Mouse (Mus musculus): ENCODE measurements around the gene Bcar3.
"Not testable (repeated sequence)": the region's sequence is repeated elsewhere in the genome, so short reads cannot be mapped to it uniquely, and the experiment has no call there.

Bcar3 gene

GRCm38 (mm10) chr3:122380776-122381175 lies 86.8 kb downstream of the Bcar3 start:
- no peak for DNase-seq (ENCODE audit: low spot score in 2 of 2)

- no peak for DNase-seq (ENCODE audit: low spot score in 2 of 2)
These were observed 87.7 kb downstream of the Bcar3 start for GRCm38 (mm10) chr3:122381591-122381990.

- DNase-seq (ENCODE audit: low spot score in 2 of 2): no peak
These were observed 92.5 kb downstream of the Bcar3 start for GRCm38 (mm10) chr3:122386444-122386843.

GRCm38 (mm10) chr3:122387771-122388170 lies 93.8 kb downstream of the Bcar3 start:
- no peak for DNase-seq (ENCODE audit: low spot score in 2 of 2)

GRCm38 (mm10) chr3:122389972-122390371 lies 96.0 kb downstream of the Bcar3 start:
- DNase-seq (ENCODE audit: low spot score in 2 of 2): no peak

- DNase-seq (ENCODE audit: low spot score in 2 of 2): no peak
These were observed 97.2 kb downstream of the Bcar3 start for GRCm38 (mm10) chr3:122391098-122391497.

- no peak for DNase-seq (ENCODE audit: low spot score in 2 of 2)
These were observed 97.9 kb downstream of the Bcar3 start for GRCm38 (mm10) chr3:122391816-122392215.

- DNase-seq (ENCODE audit: low spot score in 2 of 2): not testable (repeated sequence)
These were observed 99.5 kb downstream of the Bcar3 start for GRCm38 (mm10) chr3:122393411-122393810.

GRCm38 (mm10) chr3:122393836-122394374 lies 100.0 kb downstream of the Bcar3 start:
- no peak for DNase-seq (ENCODE audit: low spot score in 2 of 2)

- no peak for DNase-seq (ENCODE audit: low spot score in 2 of 2)
These were observed 103.0 kb downstream of the Bcar3 start for GRCm38 (mm10) chr3:122396957-122397356.

GRCm38 (mm10) chr3:122397401-122397800 lies 103.5 kb downstream of the Bcar3 start:
- DNase-seq (ENCODE audit: low spot score in 2 of 2): no peak

GRCm38 (mm10) chr3:122401011-122401410 lies 107.1 kb downstream of the Bcar3 start:
- DNase-seq (ENCODE audit: low spot score in 2 of 2): no peak

- DNase-seq (ENCODE audit: low spot score in 2 of 2): no peak
These were observed 108.2 kb downstream of the Bcar3 start for GRCm38 (mm10) chr3:122402143-122402542.

- DNase-seq (ENCODE audit: low spot score in 2 of 2): no peak
These were observed 110.1 kb downstream of the Bcar3 start for GRCm38 (mm10) chr3:122403860-122404557.

- DNase-seq (ENCODE audit: low spot score in 2 of 2): no peak
These were observed 111.4 kb downstream of the Bcar3 start for GRCm38 (mm10) chr3:122405203-122405956.

GRCm38 (mm10) chr3:122406416-122406815 lies 112.5 kb downstream of the Bcar3 start:
- no peak for DNase-seq (ENCODE audit: low spot score in 2 of 2)

GRCm38 (mm10) chr3:122407757-122408156 lies 113.8 kb downstream of the Bcar3 start:
- DNase-seq (ENCODE audit: low spot score in 2 of 2): no peak

GRCm38 (mm10) chr3:122408798-122409311 lies 114.9 kb downstream of the Bcar3 start:
- DNase-seq (ENCODE audit: low spot score in 2 of 2): no peak

GRCm38 (mm10) chr3:122411590-122411989 lies 117.7 kb downstream of the Bcar3 start:
- no peak for DNase-seq (ENCODE audit: low spot score in 2 of 2)

GRCm38 (mm10) chr3:122413729-122414561 lies 120.0 kb downstream of the Bcar3 start:
- DNase-seq (ENCODE audit: low spot score in 2 of 2): no peak

- no peak for DNase-seq (ENCODE audit: low spot score in 2 of 2)
These were observed 120.9 kb downstream of the Bcar3 start for GRCm38 (mm10) chr3:122414868-122415267.

- DNase-seq (ENCODE audit: low spot score in 2 of 2): no peak
These were observed 123.5 kb downstream of the Bcar3 start for GRCm38 (mm10) chr3:122417466-122417865.

Measured in right cerebral cortex, adult 2 months (tissue).